Mouse (Mus musculus): ENCODE results near the gene Mrtfa.

GRCm38 (mm10) chr15:81062175-81062588 is 128.4 kb downstream of the Mrtfa start:
- TF ChIP-seq CTCF (IDR thresholded peaks at IDR 0.05; ENCODE audit: low read depth) (no peak), EP300 (IDR thresholded peaks at IDR 0.05; ENCODE audit: low read depth) (no peak)

All from liver, embryonic 14.5 days (tissue).